Comparison of ENCODE assay signal across 8 mouse cellular contexts in the genomic region with DNA sequence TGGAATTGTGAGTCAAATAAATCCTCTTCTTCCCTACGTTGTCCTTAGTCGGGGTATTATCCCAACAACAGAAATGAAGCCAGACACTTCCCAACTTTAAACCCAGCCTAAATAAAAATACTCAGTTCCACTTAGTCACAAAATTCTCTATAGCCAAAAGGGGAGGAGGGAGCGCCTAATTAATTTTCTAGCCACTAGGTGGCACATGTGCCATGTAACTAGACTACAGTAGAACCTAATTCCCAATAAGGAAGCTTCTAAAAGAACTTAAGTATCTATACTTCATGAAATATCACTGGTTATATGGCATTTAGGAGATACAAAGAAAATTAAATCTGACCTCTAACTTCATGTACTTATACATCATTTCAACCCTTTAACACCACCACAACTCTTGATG.
DNase-seq lines count a peak whose midpoint lies in the region; ATAC-seq lines count a peak whose summit lies in the region.

No protein-coding gene starts in this region.

- H3K36me3 ChIP-seq in heart, embryonic 10.5 days: no peaks in the 10 kb centered on the region

- H3K4me1 ChIP-seq in heart, embryonic 10.5 days: no peaks in the 10 kb centered on the region

- ATAC-seq in granulocyte monocyte progenitor cell, adult 5-6 weeks (replicated peaks; ENCODE audit: poor library complexity, severe bottlenecking): peak; percentile 82

- no peaks in the 10 kb centered on the region for H3K27me3 ChIP-seq in heart, embryonic 10.5 days (ENCODE audit: insufficient read depth, poor library complexity, severe bottlenecking)

- WGBS in heart, embryonic 10.5 days: 31% methylated on average over 3 of the region's 3 CpGs

- H3K27ac ChIP-seq in heart, embryonic 10.5 days: no peak overlapping the region

- peak; percentile 68 to 87 for DNase-seq in heart, adult 18-20 months
- no peak for DNase-seq in heart, embryonic 10.5 days (ENCODE audit: low spot score)
- DNase-seq in MEL-GATA-1-ER (ENCODE audit: extremely low read depth, low read depth): peak; percentile 58
- peak; percentile 79 to 85 for DNase-seq in cerebellum, postnatal 10 days
- peak; percentile 77 for DNase-seq in layer of hippocampus, adult 9-10 months (ENCODE audit: low spot score)
- peak; percentile 92 for DNase-seq in lung, postnatal 36 days
- DNase-seq in spleen, postnatal 10 days (ENCODE audit: low spot score in 2 of 2): peak; percentile 30 to 69

- no peaks in the 10 kb centered on the region for H3K9me3 ChIP-seq in heart, embryonic 10.5 days

- H3K4me3 ChIP-seq in heart, embryonic 10.5 days: no peak overlapping the region
